Mouse (Mus musculus) E14TG2a.4 (cell line): Measurements from ENCODE around the gene Pdk2.

ENCODE experiments used
- CTCF ChIP-seq: conservative IDR thresholded peaks from 2 replicates; pipeline ENCODE4 v1.5.1; 2014; ENCODE audit warnings: low read length
- NANOG ChIP-seq: IDR thresholded peaks from 2 replicates; pipeline ENCODE4 v1.6.1; 2014; ENCODE audit warnings: borderline replicate concordance, low read length, mixed read lengths
- POU5F1 ChIP-seq: IDR thresholded peaks from 2 replicates; pipeline ENCODE4 v1.6.1; 2014; ENCODE audit warnings: low read length, borderline replicate concordance

- TF ChIP-seq CTCF = no peak
- no peak for TF ChIP-seq POU5F1
- TF ChIP-seq NANOG = no peak
Observed at GRCm38 (mm10) chr11:94994208-94994814, 46.8 kb downstream of the Pdk2 start.
